Mouse (Mus musculus) C2C12 (cell line): ENCODE data around the gene Fbl. TPM values are rescaled to one million over a fixed set of nuclear protein-coding genes. Genes with fewer than 3 reads are reported as not detected.

Experiments
- H3K27me3 ChIP-seq: one replicate; pipeline ENCODE4 v1.6.1; 2011; ENCODE audit not compliant: control insufficient read depth, insufficient read depth, insufficient read length
- H3K36me3 ChIP-seq: one replicate; pipeline ENCODE4 v1.6.1; 2011; ENCODE audit not compliant: control insufficient read depth, insufficient read depth
- H3K4me3 ChIP-seq: one replicate; pipeline ENCODE4 v1.5.1; 2011; ENCODE audit warnings: mild to moderate bottlenecking, control low read depth; ENCODE audit not compliant: poor library complexity, insufficient read depth, severe bottlenecking
- H3K79me2 ChIP-seq: one replicate; pipeline ENCODE4 v1.6.1; 2011; ENCODE audit not compliant: control insufficient read depth, insufficient read depth
- H3K79me3 ChIP-seq: one replicate; pipeline ENCODE4 v1.6.1; 2011; ENCODE audit warnings: low read depth, control low read depth
- H3ac ChIP-seq: one replicate; pipeline ENCODE3; 2011; ENCODE audit warnings: low read depth; ENCODE audit not compliant: control insufficient read depth, insufficient read length
- CEBPB ChIP-seq: IDR thresholded peaks from one replicate; pipeline ENCODE4 v1.6.1; 2011; ENCODE audit warnings: low read depth, mild to moderate bottlenecking, control low read depth, moderate library complexity
- CTCF ChIP-seq: IDR thresholded peaks from one replicate; pipeline ENCODE4 v1.5.1; 2011; ENCODE audit not compliant: control insufficient read depth, insufficient read depth, insufficient read length
- FOSL1 ChIP-seq: IDR thresholded peaks from one replicate; pipeline ENCODE4 v1.8.0; 2011; ENCODE audit warnings: mild to moderate bottlenecking, low read length; ENCODE audit not compliant: poor library complexity, insufficient read depth, severe bottlenecking
- MAX ChIP-seq: IDR thresholded peaks from one replicate; pipeline ENCODE4 v1.6.1; 2011; ENCODE audit warnings: mild to moderate bottlenecking, control low read depth
- MYOD1 ChIP-seq: IDR thresholded peaks from one replicate; pipeline ENCODE4 v1.6.1; 2011; ENCODE audit warnings: low read depth; ENCODE audit not compliant: control insufficient read depth, insufficient read length
- MYOG ChIP-seq: IDR thresholded peaks from one replicate; pipeline ENCODE4 v1.6.1; 2011; ENCODE audit not compliant: control insufficient read depth, insufficient read length; ENCODE audit errors: extremely low read depth
- USF1 ChIP-seq: IDR thresholded peaks from one replicate; pipeline ENCODE4 v1.6.1; 2011; ENCODE audit warnings: low read depth, mild to moderate bottlenecking, control low read depth, moderate library complexity
- polyA plus RNA-seq: library from polyadenylated mRNA; unstranded; fragments of >200 nt; fragmentation: generic; extraction: Trizol; gene quantifications from one replicate; pipeline ENCODE4 v1.2.1, GENCODE M21; 2012; ENCODE audit warnings: missing spikeins

Gene Fbl
- polyA plus RNA-seq, 1 experiment = 410 TPM

DNA sequence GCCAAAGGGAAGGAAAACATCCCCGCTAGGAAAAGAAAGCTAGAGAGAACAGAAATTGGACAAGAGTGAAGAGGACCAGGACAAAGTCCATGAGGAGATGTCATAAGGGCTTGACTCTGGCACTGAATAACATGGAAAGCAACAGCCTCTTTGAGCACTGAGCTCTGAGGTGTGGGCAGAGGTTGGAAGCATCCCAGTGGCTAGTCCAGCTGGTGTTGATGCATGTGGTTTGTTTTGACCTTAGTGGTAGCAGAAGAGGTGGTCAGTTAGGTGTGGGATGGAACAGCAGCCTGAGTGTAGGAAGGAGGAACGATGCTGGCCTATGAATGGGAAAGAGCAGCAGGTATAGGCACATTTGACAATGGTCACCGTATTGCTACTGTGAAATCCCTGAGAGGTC is 22.0 kb downstream of the Fbl start:
- peaks cover 43% of the 10 kb centered on the region for H3K36me3 ChIP-seq
- no peak overlapping the region for H3K4me3 ChIP-seq

DNA sequence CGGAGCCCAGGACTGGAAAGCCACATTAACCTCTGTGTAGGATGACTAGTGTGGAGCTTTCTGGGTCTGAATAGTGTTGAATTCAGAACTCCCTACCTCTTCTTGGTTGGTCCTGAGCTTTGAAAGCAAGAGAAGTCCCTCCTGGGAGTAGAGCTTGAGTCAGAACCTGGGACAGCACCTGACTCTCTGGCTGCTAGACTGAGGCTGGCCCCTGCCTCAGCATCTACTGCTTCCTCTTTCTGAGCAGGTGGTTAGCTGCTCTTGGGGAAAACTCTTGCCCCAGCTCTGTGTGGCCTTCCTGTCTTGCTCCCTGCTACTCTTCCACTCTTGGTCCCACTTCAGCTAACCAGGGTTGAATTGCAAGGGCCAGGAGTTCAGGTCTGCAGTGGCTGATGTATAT is 22.4 kb downstream of the Fbl start:
- Histone ChIP-seq H3K4me3 (no peak overlapping the region), H3ac (no peak overlapping the region), H3K79me3 (no peaks in the 10 kb centered on the region), H3K79me2 (no peaks in the 10 kb centered on the region), H3K36me3 (peaks cover 43% of the 10 kb centered on the region), H3K27me3 (no peaks in the 10 kb centered on the region)
- TF ChIP-seq MYOD1 (no peak), CTCF (no peak), USF1 (no peak), FOSL1 (no peak), MYOG (no peak), MAX (no peak), CEBPB (no peak)

More for the DNA sequence above, 22.0 kb downstream of the Fbl start:
- H3K79me2 ChIP-seq = no peaks in the 10 kb centered on the region
- H3K79me3 ChIP-seq = no peaks in the 10 kb centered on the region
- H3K27me3 ChIP-seq = no peaks in the 10 kb centered on the region
- no peak for TF ChIP-seq MAX
- no peak for TF ChIP-seq USF1
- TF ChIP-seq CEBPB = no peak
- TF ChIP-seq FOSL1 = no peak
- no peak for TF ChIP-seq CTCF
- no peak for TF ChIP-seq MYOG
- no peak for TF ChIP-seq MYOD1
- no peak overlapping the region for H3ac ChIP-seq

DNA sequence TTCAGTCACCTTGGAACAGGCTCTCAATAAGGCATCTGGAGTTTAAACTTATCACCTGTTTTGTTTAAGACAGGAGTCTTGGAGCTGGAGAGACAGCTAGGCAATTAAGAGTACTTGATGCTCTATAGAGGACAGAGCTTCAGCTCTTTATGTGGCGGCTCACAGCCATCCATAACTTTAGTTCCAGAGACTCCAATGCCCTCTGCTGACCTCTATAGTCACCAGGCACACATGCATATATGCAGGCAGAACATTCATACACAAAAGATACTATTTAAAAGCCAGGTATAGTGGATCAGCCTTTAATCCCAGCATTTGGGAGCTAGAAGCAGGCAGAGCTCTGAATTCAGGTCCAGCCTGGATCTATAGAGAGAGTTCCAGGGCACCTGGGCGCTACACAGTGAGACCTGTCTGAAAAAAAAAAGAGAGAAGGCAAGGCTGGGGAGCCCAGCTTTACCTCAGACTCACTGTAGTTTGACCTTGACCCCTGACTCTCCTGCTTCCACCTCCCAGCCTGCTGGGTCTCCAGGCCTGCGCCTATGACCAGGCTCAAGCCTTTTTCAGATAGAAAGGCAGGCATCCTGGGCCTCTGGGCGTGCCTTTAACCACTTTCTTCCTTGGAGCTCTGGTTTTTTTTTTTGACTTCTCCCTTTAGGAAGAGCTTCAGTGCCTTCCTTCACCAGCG is 26.0 kb downstream of the Fbl start:
- Histone ChIP-seq H3K79me2 (no peaks in the 10 kb centered on the region), H3K27me3 (no peaks in the 10 kb centered on the region), H3ac (no peak overlapping the region), H3K79me3 (no peaks in the 10 kb centered on the region), H3K4me3 (no peak overlapping the region), H3K36me3 (peaks cover 22% of the 10 kb centered on the region)
- TF ChIP-seq MYOD1 = no peak
- TF ChIP-seq CTCF = no peak
- no peak for TF ChIP-seq CEBPB
- no peak for TF ChIP-seq MAX
- TF ChIP-seq USF1 = no peak
- TF ChIP-seq FOSL1 = no peak
- TF ChIP-seq MYOG = no peak

DNA sequence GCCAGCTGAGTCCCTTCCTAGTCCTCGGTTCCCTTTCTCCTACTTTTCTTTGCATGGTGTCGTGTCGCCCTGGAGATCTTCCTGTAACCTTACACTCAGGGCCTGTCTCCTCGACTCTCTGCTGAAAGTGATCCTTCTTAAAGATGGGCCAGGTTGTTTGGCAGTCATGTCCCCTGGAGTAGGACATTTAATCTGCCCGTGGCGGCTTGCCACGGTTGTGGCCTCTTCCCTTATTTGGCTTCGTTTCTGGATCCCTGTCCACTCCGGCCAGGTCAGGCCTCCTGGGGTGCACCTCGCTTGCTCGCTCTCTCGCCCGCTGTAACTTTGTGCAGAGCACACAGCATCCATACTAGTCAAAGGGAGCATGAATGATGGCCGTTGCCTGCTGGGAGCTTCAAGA is 27.0 kb downstream of the Fbl start:
- no peaks in the 10 kb centered on the region for H3K79me2 ChIP-seq
- TF ChIP-seq FOSL1 = no peak
- no peak for TF ChIP-seq CEBPB
- TF ChIP-seq USF1 = no peak
- TF ChIP-seq MYOG = no peak
- no peak for TF ChIP-seq CTCF
- TF ChIP-seq MYOD1 = no peak
- TF ChIP-seq MAX = no peak
- H3K4me3 ChIP-seq = no peak overlapping the region
- peaks cover 13% of the 10 kb centered on the region for H3K36me3 ChIP-seq
- H3K27me3 ChIP-seq = no peaks in the 10 kb centered on the region
- no peak overlapping the region for H3ac ChIP-seq
- no peaks in the 10 kb centered on the region for H3K79me3 ChIP-seq

DNA sequence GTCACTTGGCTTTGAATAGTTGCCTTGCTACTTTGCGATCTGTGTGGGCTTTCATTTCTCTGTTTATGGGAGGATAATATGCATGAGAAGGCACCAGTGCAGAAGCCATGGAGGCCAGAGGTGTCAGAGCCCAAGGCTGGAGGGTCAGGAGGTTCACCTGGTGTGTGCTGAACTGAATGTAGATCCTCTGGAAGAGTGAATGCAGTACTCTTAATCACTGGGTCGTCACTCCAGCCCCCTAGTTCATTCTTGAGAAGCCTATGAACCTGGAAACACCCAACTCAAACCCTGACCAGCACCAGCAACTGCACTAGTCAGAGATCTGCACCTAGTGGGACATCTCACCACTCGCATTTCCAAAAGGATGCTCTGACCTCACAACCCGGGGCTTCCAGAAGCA is 29.5 kb downstream of the Fbl start:
- Histone ChIP-seq H3K79me3 (no peaks in the 10 kb centered on the region), H3K4me3 (no peak overlapping the region), H3K27me3 (no peaks in the 10 kb centered on the region), H3K79me2 (no peaks in the 10 kb centered on the region), H3ac (no peak overlapping the region), H3K36me3 (peaks cover 4% of the 10 kb centered on the region)
- TF ChIP-seq FOSL1 = no peak
- no peak for TF ChIP-seq MYOG
- no peak for TF ChIP-seq CEBPB
- TF ChIP-seq USF1 = no peak
- TF ChIP-seq MYOD1 = no peak
- no peak for TF ChIP-seq CTCF
- no peak for TF ChIP-seq MAX
